Mouse (Mus musculus) CH12.LX (cell line): ENCODE results near the gene Tpst2. TPM values are rescaled to one million over a fixed set of nuclear protein-coding genes. Genes with fewer than 3 reads are reported as not detected.

Source experiments
- DNase-seq: peaks from one replicate; pipeline ENCODE4 v3.0.0-alpha.2; 2013; ENCODE audit errors: extremely low read depth
- H3K27ac ChIP-seq: 2 replicates; pipeline ENCODE4 v1.5.1; 2012; ENCODE audit warnings: low read depth, mild to moderate bottlenecking, control low read depth, moderate library complexity; ENCODE audit not compliant: insufficient read depth
- H3K27me3 ChIP-seq: replicated peaks from 2 replicates; pipeline ENCODE3; 2012; ENCODE audit warnings: inconsistent platforms
- H3K36me3 ChIP-seq, 2 experiments: replicated peaks in 1 of 2; 2 replicates each; pipeline versions ENCODE3 to v1.6.1; 2012; ENCODE audit warnings: inconsistent platforms in 1 of 2, low read length in 1 of 2, mild to moderate bottlenecking in 1 of 2, mixed read lengths in 1 of 2, moderate library complexity in 1 of 2; ENCODE audit not compliant: control insufficient read depth in 1 of 2, insufficient read depth in 1 of 2
- H3K4me1 ChIP-seq, 2 experiments: 2 replicates each; pipeline ENCODE4 v1.6.1; 2012; ENCODE audit warnings: inconsistent platforms in 1 of 2, moderate library complexity in 1 of 2; ENCODE audit not compliant: insufficient read depth in 2 of 2, control insufficient read depth in 1 of 2
- H3K4me2 ChIP-seq: 2 replicates; pipeline ENCODE4 v1.6.1; 2012; ENCODE audit warnings: low read depth, mild to moderate bottlenecking, control low read depth; ENCODE audit not compliant: poor library complexity, insufficient read depth, severe bottlenecking
- H3K4me3 ChIP-seq, 3 experiments: fragments of 150-350 bp in 1 of 3; sonication (generic) in 1 of 3; replicated peaks in 1 of 3; 2 replicates each; pipeline versions ENCODE3 to v1.5.1; 2011 to 2012; ENCODE audit warnings: low read depth in 2 of 3, low read length in 2 of 3, mild to moderate bottlenecking in 2 of 3, moderate library complexity in 2 of 3, control low read depth in 1 of 3, improper control_type of control experiment in 1 of 3, inconsistent platforms in 1 of 3, mixed read lengths in 1 of 3; ENCODE audit not compliant: poor library complexity in 1 of 3
- H3K79me2 ChIP-seq: replicated peaks from 2 replicates; pipeline ENCODE4 v1.6.1; 2012; ENCODE audit warnings: mild to moderate bottlenecking, moderate library complexity; ENCODE audit not compliant: control insufficient read depth, poor library complexity, insufficient read depth, severe bottlenecking; ENCODE audit errors: extremely low read depth
- H3K9ac ChIP-seq: 2 replicates; pipeline ENCODE4 v1.6.1; 2012; ENCODE audit warnings: low read depth, mild to moderate bottlenecking, control low read depth, moderate library complexity; ENCODE audit not compliant: insufficient read depth
- H3K9me3 ChIP-seq: replicated peaks from 2 replicates; pipeline ENCODE3; 2012; ENCODE audit warnings: low read length, inconsistent platforms, mixed read lengths
- BHLHE40 ChIP-seq: IDR thresholded peaks from 2 replicates; pipeline ENCODE4 v1.6.1; 2011; ENCODE audit warnings: mild to moderate bottlenecking, low read depth, low read length, improper control_type of control experiment
- CHD2 ChIP-seq: IDR thresholded peaks from 2 replicates; pipeline ENCODE4 v1.6.1; 2011; ENCODE audit warnings: low read length, improper control_type of control experiment
- E2F4 ChIP-seq: IDR thresholded peaks from 2 replicates; pipeline ENCODE4 v1.6.1; 2011; ENCODE audit warnings: low read depth, low read length, improper control_type of control experiment; ENCODE audit not compliant: insufficient replicate concordance
- ELF1 ChIP-seq: IDR thresholded peaks from 2 replicates; pipeline ENCODE4 v1.6.1; 2014; ENCODE audit warnings: low read depth, mild to moderate bottlenecking, inconsistent platforms, low read length, improper control_type of control experiment
- ETS1 ChIP-seq: conservative IDR thresholded peaks from 2 replicates; pipeline ENCODE4 v1.6.1; 2012; ENCODE audit warnings: low read depth, mild to moderate bottlenecking, inconsistent platforms, low read length, improper control_type of control experiment, moderate library complexity
- HCFC1 ChIP-seq: IDR thresholded peaks from 2 replicates; pipeline ENCODE4 v1.6.1; 2012; ENCODE audit warnings: low read depth, mild to moderate bottlenecking, inconsistent platforms, low read length, improper control_type of control experiment
- JUN ChIP-seq: IDR thresholded peaks from 2 replicates; pipeline ENCODE4 v1.6.1; 2011; ENCODE audit warnings: low read depth, mild to moderate bottlenecking, low read length, improper control_type of control experiment, moderate library complexity; ENCODE audit not compliant: insufficient read depth
- MAFK ChIP-seq: IDR thresholded peaks from 2 replicates; pipeline ENCODE4 v1.6.1; 2011; ENCODE audit warnings: low read length, improper control_type of control experiment; ENCODE audit not compliant: insufficient replicate concordance
- NELFE ChIP-seq: IDR thresholded peaks from 2 replicates; pipeline ENCODE4 v1.6.1; 2011; ENCODE audit warnings: low read depth, low read length, improper control_type of control experiment
- POLR2AphosphoS2 ChIP-seq: IDR thresholded peaks from 2 replicates; pipeline ENCODE4 v1.6.1; 2011; ENCODE audit warnings: low read depth, low read length, improper control_type of control experiment
- SIN3A ChIP-seq: IDR thresholded peaks from 2 replicates; pipeline ENCODE4 v1.6.1; 2012; ENCODE audit warnings: low read length, improper control_type of control experiment, inconsistent platforms
- USF1 ChIP-seq: IDR thresholded peaks from 2 replicates; pipeline ENCODE4 v1.6.1; 2014; ENCODE audit warnings: low read depth, mild to moderate bottlenecking, inconsistent platforms, low read length, improper control_type of control experiment
- ZC3H11A ChIP-seq: IDR thresholded peaks from 2 replicates; pipeline ENCODE4 v1.6.1; 2012; ENCODE audit warnings: low read depth, mild to moderate bottlenecking, inconsistent platforms, low read length, improper control_type of control experiment
- dilution Hi-C: fragments of 300-500 bp; cut with MboI; formaldehyde crosslinking; loops from 2 replicates; pipeline ENCODE4 v1.14.3; 2020; ENCODE audit warnings: low sequenced_read_pairs; ENCODE audit not compliant: extremely low pct_unique_long_range_greater_than_20kb, extremely low pct_ligation_motif_present
- in situ Hi-C: fragments of 300-500 bp; cut with MboI; formaldehyde crosslinking; loops from 3 replicates; pipeline ENCODE4 v1.14.3; 2019; ENCODE audit warnings: low sequenced_read_pairs, low pct_ligation_motif_present, low pct_unique_long_range_greater_than_20kb, mixed read lengths
- polyA plus RNA-seq: library from polyadenylated mRNA; unstranded; fragments of >175 nt; gene quantifications from 2 replicates; pipeline ENCODE4 v1.2.1, GENCODE M21; 2012; ENCODE audit warnings: low read depth; ENCODE audit not compliant: insufficient read length
- total RNA-seq, 2 experiments: library from RNA; depleted of rRNA; stranded (reverse); fragments of 300-350 nt in 1 of 2; fragments of >200 nt in 1 of 2; gene quantifications; 2 replicates each; pipeline ENCODE4 v1.2.3; 2012 to 2014

Tpst2 gene
- total and polyA plus RNA-seq, 3 experiments = 12.6 to 20.7 (median 15.6) TPM

GRCm38 (mm10) chr5:112327854-112328253 is 51.4 kb downstream of the Tpst2 start:
- no peak overlapping the region for H3K4me3 ChIP-seq
- H3K9me3 ChIP-seq = peaks cover 4% of the 10 kb centered on the region
- no peak overlapping the region for H3K9ac ChIP-seq
- in situ Hi-C loops (loop anchor here (10.0 kb wide), 1 partner anchor 53 kb away; the partner anchor contains the start of gene Tpst2), dilution Hi-C loops (no loop called here)
- no peak for TF ChIP-seq E2F4
- TF ChIP-seq NELFE = no peak
- no peak for TF ChIP-seq CHD2
- TF ChIP-seq MAFK = no peak
- no peak for TF ChIP-seq JUN
- no peak for TF ChIP-seq ZC3H11A
- no peak for TF ChIP-seq ETS1
- H3K4me2 ChIP-seq = no peak overlapping the region
- no peak for DNase-seq
- H3K4me1 ChIP-seq = peaks cover 3 to 27% of the 10 kb centered on the region in 2 experiments; a peak in 3 of 4 replicates
- H3K27me3 ChIP-seq = peaks cover 9% of the 10 kb centered on the region
- H3K27ac ChIP-seq = no peak overlapping the region
- peaks cover 49 to 55% of the 10 kb centered on the region in 2 experiments for H3K36me3 ChIP-seq
- peaks cover 17% of the 10 kb centered on the region for H3K79me2 ChIP-seq

- Histone ChIP-seq H3K27me3 (no peaks in the 10 kb centered on the region), H3K4me2 (no peak overlapping the region), H3K27ac (no peak overlapping the region), H3K36me3 (peaks cover 70 to 77% of the 10 kb centered on the region in 2 experiments), H3K9me3 (no peaks in the 10 kb centered on the region), H3K79me2 (peaks cover 17% of the 10 kb centered on the region), H3K4me1 (peaks cover 0 to 18% of the 10 kb centered on the region in 2 experiments; a peak in 3 of 4 replicates), H3K4me3 (no peak overlapping the region), H3K9ac (no peak overlapping the region)
- TF ChIP-seq BHLHE40 (no peak), JUN (no peak), USF1 (no peak), ELF1 (no peak), HCFC1 (no peak), SIN3A (no peak), POLR2AphosphoS2 (no peak)
- no peak for DNase-seq
- dilution Hi-C loops (no loop called here), in situ Hi-C loops (loop anchor here (10.0 kb wide), 1 partner anchor 55 kb away; the partner anchor contains the start of gene Tpst2)
Observed at GRCm38 (mm10) chr5:112329805-112330564, 53.5 kb downstream of the Tpst2 start.
